Mouse (Mus musculus): Measurements from ENCODE around the gene Kalrn.

GRCm38 (mm10) chr16:34239618-34240017, 333.7 kb downstream of the Kalrn start:
- no peak for TF ChIP-seq POLR2A (IDR thresholded peaks at IDR 0.05; ENCODE audit: extremely low read depth, insufficient read depth, low read length)
- TF ChIP-seq CTCF (IDR thresholded peaks at IDR 0.05; ENCODE audit: extremely low read depth, insufficient read depth, low read length), result no peak
